Mouse (Mus musculus) heart, embryonic 16.5 days (tissue): ENCODE measurements at regions not wholly inside any gene's neighbourhood (a gene's known extent, or its start where the extent isn't known, plus 50 kb on each side); places are given as distances from the start of the nearest gene placed in this dataset.

Experiments
- ATAC-seq: fragments of 200-750 bp; cut with Nextera tagmentation; replicated peaks from 2 replicates; pipeline ENCODE4 v1.8.0; 2017; ENCODE audit warnings: moderate number of reproducible peaks; ENCODE audit not compliant: insufficient read depth, low FRiP score; ENCODE audit errors: extremely low read depth
- H3K27ac ChIP-seq: fragments of 300-500 bp; sonication (generic); 2 replicates; pipeline ENCODE4 v1.5.1; 2014; ENCODE audit warnings: mild to moderate bottlenecking, low read length, control low read depth, moderate library complexity
- H3K27me3 ChIP-seq: fragments of 300-500 bp; sonication (generic); 2 replicates; pipeline ENCODE4 v1.6.1; 2014; ENCODE audit warnings: low read length, mixed read lengths; ENCODE audit not compliant: control insufficient read depth, insufficient read depth
- H3K36me3 ChIP-seq: fragments of 300-500 bp; sonication (generic); 2 replicates; pipeline ENCODE4 v1.6.1; 2014; ENCODE audit not compliant: control insufficient read depth, insufficient read depth
- H3K4me1 ChIP-seq: fragments of 300-500 bp; sonication (generic); 2 replicates; pipeline ENCODE4 v1.6.1; 2014; ENCODE audit warnings: low read length, mixed read lengths; ENCODE audit not compliant: control insufficient read depth, insufficient read depth
- H3K4me2 ChIP-seq: fragments of 300-500 bp; sonication (generic); 2 replicates; pipeline ENCODE4 v1.6.1; 2014; ENCODE audit warnings: low read depth, mild to moderate bottlenecking, control low read depth, low read length
- H3K4me3 ChIP-seq: fragments of 300-500 bp; sonication (generic); 2 replicates; pipeline ENCODE4 v1.5.1; 2014; ENCODE audit warnings: mild to moderate bottlenecking, control low read depth, low read length
- H3K9ac ChIP-seq: fragments of 300-500 bp; sonication (generic); 2 replicates; pipeline ENCODE4 v1.6.1; 2014; ENCODE audit warnings: low read length, control low read depth
- H3K9me3 ChIP-seq: fragments of 300-500 bp; sonication (generic); replicated peaks from 2 replicates; pipeline ENCODE4 v1.6.1; 2016; ENCODE audit warnings: low read length; ENCODE audit not compliant: control insufficient read depth
- WGBS: fragments of 180-500 bp; shearing (Covaris S2); extraction: QIAGEN DNeasy Blood & Tissue Kit; methylation state at CpG from one replicate; pipeline ENCODE4 v1.1.7; 2014; 5-methylcytosine and 5-hydroxymethylcytosine counted together

- Histone ChIP-seq H3K27me3 (no peaks in the 10 kb centered on the region), H3K9me3 (no peaks in the 10 kb centered on the region), H3K4me1 (no peaks in the 10 kb centered on the region), H3K36me3 (no peaks in the 10 kb centered on the region), H3K4me3 (no peak overlapping the region), H3K9ac (no peak overlapping the region), H3K4me2 (no peak overlapping the region), H3K27ac (no peak overlapping the region)
- no peak for ATAC-seq
- 35% methylated on average over 3 of the region's 3 CpGs for WGBS
These were observed 412.7 kb upstream of the Tbc1d2b start for GRCm38 (mm10) chr9:90683319-90683718.

GRCm38 (mm10) chr9:90690066-90690465, 419.5 kb upstream of the Tbc1d2b start:
- Histone ChIP-seq H3K4me1 (no peaks in the 10 kb centered on the region), H3K27ac (no peak overlapping the region), H3K9me3 (no peaks in the 10 kb centered on the region), H3K36me3 (no peaks in the 10 kb centered on the region), H3K4me2 (no peak overlapping the region), H3K9ac (no peak overlapping the region), H3K27me3 (no peaks in the 10 kb centered on the region), H3K4me3 (no peak overlapping the region)
- WGBS = 84% methylated on average over 12 of the region's 12 CpGs
- no peak for ATAC-seq

- Histone ChIP-seq H3K4me3 (no peak overlapping the region), H3K9me3 (no peaks in the 10 kb centered on the region)
- ATAC-seq = no peak
These were observed 420.5 kb upstream of the Tbc1d2b start for GRCm38 (mm10) chr9:90691137-90691536.

GRCm38 (mm10) chr9:90691676-90692661, 421.4 kb upstream of the Tbc1d2b start:
- Histone ChIP-seq H3K9ac (no peak overlapping the region), H3K36me3 (no peaks in the 10 kb centered on the region), H3K4me3 (no peak overlapping the region), H3K27me3 (no peaks in the 10 kb centered on the region), H3K4me1 (no peaks in the 10 kb centered on the region), H3K9me3 (no peaks in the 10 kb centered on the region), H3K27ac (no peak overlapping the region), H3K4me2 (no peak overlapping the region)
- no peak for ATAC-seq
- 74% methylated on average over 12 of the region's 12 CpGs for WGBS

More at GRCm38 (mm10) chr9:90691137-90691536, 420.5 kb upstream of the Tbc1d2b start:
- Histone ChIP-seq H3K4me2 (no peak overlapping the region), H3K36me3 (no peaks in the 10 kb centered on the region), H3K27me3 (no peaks in the 10 kb centered on the region), H3K4me1 (no peaks in the 10 kb centered on the region), H3K9ac (no peak overlapping the region), H3K27ac (no peak overlapping the region)

GRCm38 (mm10) chr9:90693031-90693671, 422.5 kb upstream of the Tbc1d2b start:
- no peak overlapping the region for H3K4me3 ChIP-seq
- H3K4me1 ChIP-seq = no peaks in the 10 kb centered on the region
- H3K9ac ChIP-seq = no peak overlapping the region
- ATAC-seq = no peak
- no peaks in the 10 kb centered on the region for H3K36me3 ChIP-seq
- no peaks in the 10 kb centered on the region for H3K27me3 ChIP-seq
- WGBS = 64% methylated on average over 9 of the region's 9 CpGs
- no peak overlapping the region for H3K4me2 ChIP-seq
- no peaks in the 10 kb centered on the region for H3K9me3 ChIP-seq
- no peak overlapping the region for H3K27ac ChIP-seq

- 63% methylated on average over 13 of the region's 13 CpGs for WGBS
- no peak overlapping the region for H3K27ac ChIP-seq
- no peaks in the 10 kb centered on the region for H3K9me3 ChIP-seq
- H3K36me3 ChIP-seq = no peaks in the 10 kb centered on the region
- no peaks in the 10 kb centered on the region for H3K4me1 ChIP-seq
- no peak overlapping the region for H3K4me2 ChIP-seq
- H3K9ac ChIP-seq = no peak overlapping the region
- H3K4me3 ChIP-seq = no peak overlapping the region
- ATAC-seq = no peak
- no peaks in the 10 kb centered on the region for H3K27me3 ChIP-seq
These were observed 423.5 kb upstream of the Tbc1d2b start for GRCm38 (mm10) chr9:90694051-90694645.

- no peak overlapping the region for H3K4me2 ChIP-seq
- H3K9ac ChIP-seq = no peak overlapping the region
- H3K36me3 ChIP-seq = no peaks in the 10 kb centered on the region
- whole genome bisulfite sequencing = 73% methylated on average over 7 of the region's 7 CpGs
- no peak overlapping the region for H3K4me3 ChIP-seq
- H3K27ac ChIP-seq = no peak overlapping the region
- no peaks in the 10 kb centered on the region for H3K27me3 ChIP-seq
- no peak for ATAC-seq
- H3K4me1 ChIP-seq = no peaks in the 10 kb centered on the region
- no peaks in the 10 kb centered on the region for H3K9me3 ChIP-seq
These were observed 425.1 kb upstream of the Tbc1d2b start for GRCm38 (mm10) chr9:90695693-90696092.

- no peaks in the 10 kb centered on the region for H3K9me3 ChIP-seq
- ATAC-seq = no peak
- no peaks in the 10 kb centered on the region for H3K4me1 ChIP-seq
- H3K4me3 ChIP-seq = no peak overlapping the region
- H3K4me2 ChIP-seq = no peak overlapping the region
- H3K27me3 ChIP-seq = no peaks in the 10 kb centered on the region
- H3K36me3 ChIP-seq = no peaks in the 10 kb centered on the region
- 60% methylated on average over 11 of the region's 11 CpGs for WGBS
- no peak overlapping the region for H3K9ac ChIP-seq
- no peak overlapping the region for H3K27ac ChIP-seq
These were observed 426.8 kb upstream of the Tbc1d2b start for GRCm38 (mm10) chr9:90697279-90698000.
